Mouse (Mus musculus): ENCODE data around the gene Camsap1.

GRCm38 (mm10) chr2:25987817-25988216 is 4.7 kb upstream of the Camsap1 start:
- no peak for TF ChIP-seq CTCF (IDR thresholded peaks at IDR 0.05; ENCODE audit: control insufficient read depth, insufficient read depth, insufficient read length)
- no peak for TF ChIP-seq MYOG (IDR thresholded peaks at IDR 0.05; ENCODE audit: control insufficient read depth, extremely low read depth, insufficient read length)
- no peak for TF ChIP-seq MYOD1 (IDR thresholded peaks at IDR 0.05; ENCODE audit: control insufficient read depth, insufficient read length, low read depth)
- no peak for TF ChIP-seq USF1 (IDR thresholded peaks at IDR 0.05; ENCODE audit: low read depth)

Measured in C2C12 (cell line).